Mouse (Mus musculus) hindbrain, embryonic 14.5 days (tissue): ENCODE measurements around the gene Avpi1. TPM values are rescaled to one million over a fixed set of nuclear protein-coding genes. Genes with fewer than 3 reads are reported as not detected.

Source experiments
- ATAC-seq: fragments of 200-750 bp; cut with Nextera tagmentation; 2 replicates; pipeline ENCODE4 v1.8.0; 2017; ENCODE audit warnings: moderate number of reproducible peaks, mild to moderate bottlenecking, moderate TSS enrichment, moderate library complexity; ENCODE audit not compliant: low FRiP score
- DNase-seq: peaks from one replicate; pipeline ENCODE4 v3.0.0-alpha.2; 2015; ENCODE audit warnings: low spot score
- H3K27ac ChIP-seq: fragments of 300-500 bp; sonication (generic); 2 replicates; pipeline ENCODE4 v1.5.1; 2014; ENCODE audit warnings: mild to moderate bottlenecking, moderate library complexity
- H3K27me3 ChIP-seq: fragments of 300-500 bp; sonication (generic); 2 replicates; pipeline ENCODE4 v1.6.1; 2014; ENCODE audit warnings: mild to moderate bottlenecking, low read length, mixed read lengths; ENCODE audit not compliant: control insufficient read depth, insufficient read depth
- H3K36me3 ChIP-seq: fragments of 300-500 bp; sonication (generic); replicated peaks from 2 replicates; pipeline ENCODE4 v1.6.1; 2014; ENCODE audit not compliant: control insufficient read depth, insufficient read depth
- H3K4me1 ChIP-seq: fragments of 300-500 bp; sonication (generic); replicated peaks from 2 replicates; pipeline ENCODE4 v1.6.1; 2014; ENCODE audit warnings: antibody characterized with exemption, low read length, mixed read lengths; ENCODE audit not compliant: control insufficient read depth, insufficient read depth
- H3K4me2 ChIP-seq: fragments of 300-500 bp; sonication (generic); replicated peaks from 2 replicates; pipeline ENCODE4 v1.6.1; 2014; ENCODE audit warnings: mild to moderate bottlenecking, moderate library complexity
- H3K4me3 ChIP-seq: fragments of 300-500 bp; sonication (generic); replicated peaks from 2 replicates; pipeline ENCODE4 v1.5.1; 2014; ENCODE audit warnings: mild to moderate bottlenecking, low read length
- H3K9ac ChIP-seq: fragments of 300-500 bp; sonication (generic); 2 replicates; pipeline ENCODE4 v1.6.1; 2014
- H3K9me3 ChIP-seq: fragments of 300-500 bp; sonication (generic); 2 replicates; pipeline ENCODE4 v1.6.1; 2016; ENCODE audit warnings: low read length; ENCODE audit not compliant: control insufficient read depth
- WGBS: fragments of 180-500 bp; shearing (Covaris S2); extraction: QIAGEN DNeasy Blood & Tissue Kit; methylation state at CpG from one replicate; pipeline ENCODE4 v1.1.7; 2014; 5-methylcytosine and 5-hydroxymethylcytosine counted together
- polyA plus RNA-seq: library from polyadenylated mRNA; unstranded; fragments of >200 nt; fragmentation: Nextera tagmentation; extraction: Ambion mirVana; gene quantifications from 2 replicates; pipeline ENCODE4 v1.2.1, GENCODE M21; 2014

Gene Avpi1
- polyA plus RNA-seq, 1 experiment from 2014 or later = 7.9 TPM

GRCm38 (mm10) chr19:42078566-42078965 lies 50.3 kb downstream of the Avpi1 start:
- Histone ChIP-seq H3K27me3 (no peaks in the 10 kb centered on the region), H3K4me1 (no peaks in the 10 kb centered on the region), H3K4me2 (no peak overlapping the region), H3K9me3 (no peaks in the 10 kb centered on the region), H3K9ac (no peak overlapping the region), H3K4me3 (no peak overlapping the region), H3K36me3 (peaks cover 46% of the 10 kb centered on the region), H3K27ac (no peak overlapping the region)
- ATAC-seq = no peak
- DNase-seq = no peak
- 92% methylated on average over 8 of the region's 8 CpGs for WGBS

DNA sequence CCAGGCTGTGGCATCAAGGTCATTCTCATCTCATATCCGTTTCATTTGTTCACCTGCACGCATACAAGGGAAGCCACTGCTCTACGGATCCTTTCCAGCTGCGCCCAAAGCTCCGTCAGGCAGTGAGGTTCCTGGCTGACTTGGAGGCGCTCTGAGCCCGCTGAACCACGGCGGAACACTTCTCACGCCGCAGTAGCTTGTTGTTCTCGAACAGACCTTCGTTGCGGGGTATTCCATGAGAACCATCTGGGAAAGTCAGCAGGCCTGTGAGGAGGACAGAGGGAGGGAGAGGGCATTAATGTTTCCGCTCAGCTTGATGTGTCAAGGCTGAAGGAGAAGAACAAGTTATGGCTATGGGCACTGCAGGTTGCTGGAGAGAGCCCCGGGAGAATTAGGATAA lies 52.9 kb downstream of the Avpi1 start:
- H3K4me1 ChIP-seq = no peaks in the 10 kb centered on the region
- H3K9ac ChIP-seq = no peak overlapping the region
- no peak overlapping the region for H3K4me3 ChIP-seq
- DNase-seq (no peak), ATAC-seq (no peak)
- no peak overlapping the region for H3K4me2 ChIP-seq
- peaks cover 48% of the 10 kb centered on the region for H3K36me3 ChIP-seq
- no peak overlapping the region for H3K27ac ChIP-seq
- H3K27me3 ChIP-seq = no peaks in the 10 kb centered on the region
- no peaks in the 10 kb centered on the region for H3K9me3 ChIP-seq
- WGBS = 88% methylated on average over 16 of the region's 16 CpGs

DNA sequence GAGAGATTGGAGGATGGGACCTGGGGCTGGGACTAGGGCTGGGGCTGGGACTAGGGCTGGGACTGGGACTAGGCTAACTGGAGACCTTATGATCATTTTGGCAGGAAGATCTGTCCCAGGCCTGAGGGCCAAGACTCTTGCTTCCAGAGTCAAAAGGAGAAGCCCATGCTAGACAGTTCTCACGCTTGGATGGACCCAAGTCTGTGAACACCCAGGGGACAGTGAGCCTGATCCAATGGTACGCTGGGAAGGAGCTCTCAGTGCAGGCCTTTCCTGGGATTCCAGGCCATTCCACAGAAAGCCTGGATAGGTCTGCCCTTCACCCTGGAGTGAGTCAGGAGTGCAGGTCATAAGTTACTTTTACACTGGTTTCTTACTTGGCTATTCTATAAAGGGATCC lies 53.8 kb downstream of the Avpi1 start:
- H3K4me1 ChIP-seq = no peaks in the 10 kb centered on the region
- H3K4me2 ChIP-seq = no peak overlapping the region
- ATAC-seq = no peak
- H3K27me3 ChIP-seq = no peaks in the 10 kb centered on the region
- no peaks in the 10 kb centered on the region for H3K9me3 ChIP-seq
- H3K4me3 ChIP-seq = no peak overlapping the region
- no peak for DNase-seq
- 85% methylated on average over 2 of the region's 2 CpGs for WGBS
- no peak overlapping the region for H3K9ac ChIP-seq
- peaks cover 48% of the 10 kb centered on the region for H3K36me3 ChIP-seq
- no peak overlapping the region for H3K27ac ChIP-seq

Other genes starting within 250 kb of the Avpi1 start
- gene Rrp12, start 232.9 kb downstream of the Avpi1 start, polyA plus RNA-seq = 13.2 and 16.2 TPM in 2 replicates
- gene Pgam1, start 217.1 kb downstream of the Avpi1 start, polyA plus RNA-seq = 498 and 547 TPM in 2 replicates
- gene Exosc1, start 195.6 kb downstream of the Avpi1 start, polyA plus RNA-seq = 51.9 and 64.0 TPM in 2 replicates
- gene Zdhhc16, start 195.6 kb downstream of the Avpi1 start, polyA plus RNA-seq = 70.6 and 70.8 TPM in 2 replicates
- 29.6 and 31.6 TPM in 2 replicates for gene Mms19, start 147.9 kb downstream of the Avpi1 start, polyA plus RNA-seq
- 8.6 and 9.2 TPM in 2 replicates for gene Ubtd1, start 147.3 kb downstream of the Avpi1 start, polyA plus RNA-seq
- gene Ankrd2, start 93.1 kb downstream of the Avpi1 start, polyA plus RNA-seq = 0.82 and 1.2 TPM in 2 replicates
- gene Hoga1, start 83.4 kb downstream of the Avpi1 start, polyA plus RNA-seq = 1.3 and 2.2 TPM in 2 replicates
- gene 4933411K16Rik, start 76.8 kb downstream of the Avpi1 start, polyA plus RNA-seq = not detected in 2 replicates
- gene Morn4, start 42.7 kb downstream of the Avpi1 start, polyA plus RNA-seq = 117 and 128 TPM in 2 replicates
- 39.0 and 40.6 TPM in 2 replicates for gene Pi4k2a, start 38.6 kb downstream of the Avpi1 start, polyA plus RNA-seq
- 2.7 and 3.2 TPM in 2 replicates for gene Marveld1, start 18.3 kb upstream of the Avpi1 start, polyA plus RNA-seq
- gene Zfyve27, start 34.9 kb upstream of the Avpi1 start, polyA plus RNA-seq = 35.1 and 35.7 TPM in 2 replicates
- gene Sfrp5, start 73.2 kb upstream of the Avpi1 start, polyA plus RNA-seq = 2.8 and 2.9 TPM in 2 replicates
- 44.1 and 46.8 TPM in 2 replicates for gene Golga7b, start 118.5 kb upstream of the Avpi1 start, polyA plus RNA-seq